Mouse (Mus musculus) lung, postnatal 14 days (tissue): ENCODE measurements around the gene Hist1h2ah.
A peak's percentile ranks its signal among the peaks of the same experiment; 100 is the strongest.

Source experiments
- DNase-seq: peaks from one replicate; pipeline ENCODE4 v3.0.0; 2021

Hist1h2ah gene

DNA sequence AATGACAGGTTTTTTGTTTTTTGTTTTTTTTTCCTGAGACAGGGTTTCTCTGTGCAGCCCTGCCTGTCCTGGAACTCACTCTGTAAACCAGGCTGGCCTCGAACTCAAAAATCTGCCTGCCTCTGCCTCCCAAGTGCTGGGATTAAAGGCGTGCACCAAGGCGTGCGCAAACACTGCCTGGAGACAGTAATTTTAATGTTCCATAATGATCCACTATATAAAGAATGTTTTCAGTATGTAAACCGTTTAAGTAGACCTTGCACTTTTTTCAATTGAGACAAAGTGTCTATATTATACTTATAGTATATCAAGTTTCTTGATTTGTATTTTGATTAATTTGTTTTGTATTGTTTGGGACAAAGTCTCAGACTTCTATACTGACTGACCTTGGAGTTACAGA, 4.0 kb upstream of the Hist1h2ah start:
- DNase-seq: no peak

DNA sequence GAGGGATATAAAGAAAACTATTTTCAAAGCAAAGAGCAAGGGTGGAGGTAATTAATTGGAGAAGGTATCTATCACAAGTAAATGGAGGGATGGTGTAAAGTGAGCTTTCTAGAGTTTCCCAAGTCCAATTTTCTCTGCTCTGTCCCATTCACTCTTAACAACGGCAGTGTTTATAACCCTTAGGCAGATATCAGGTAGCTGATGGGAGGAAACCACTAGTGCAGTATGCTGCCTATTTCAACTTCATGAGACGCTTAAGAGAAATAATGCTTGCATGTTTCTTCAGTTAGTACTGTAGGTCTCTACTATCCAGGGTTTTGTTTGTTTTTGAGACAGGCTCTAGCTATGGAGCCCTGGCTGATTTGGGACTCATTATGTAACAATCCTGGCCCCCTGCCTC, 2.0 kb upstream of the Hist1h2ah start:
- DNase-seq: no peak

DNA sequence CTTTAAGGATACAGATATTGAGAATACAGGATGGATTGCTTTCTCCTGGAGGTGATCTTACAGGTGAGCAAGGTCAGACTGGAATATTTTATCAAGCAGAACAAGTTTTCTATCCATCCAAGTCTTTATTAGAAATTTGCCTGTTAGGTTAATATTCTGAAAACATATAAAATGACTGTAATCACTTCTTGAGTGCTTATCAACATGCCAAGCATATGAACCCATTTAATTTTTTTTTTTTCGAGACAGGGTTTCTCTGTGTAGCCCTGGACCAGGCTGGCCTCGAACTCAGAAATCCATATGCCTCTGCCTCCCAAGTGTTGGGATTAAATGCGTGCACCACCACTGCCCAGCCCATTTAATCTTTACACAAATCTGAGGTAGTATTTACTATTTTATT, 1.6 kb upstream of the Hist1h2ah start:
- no peak for DNase-seq

DNA sequence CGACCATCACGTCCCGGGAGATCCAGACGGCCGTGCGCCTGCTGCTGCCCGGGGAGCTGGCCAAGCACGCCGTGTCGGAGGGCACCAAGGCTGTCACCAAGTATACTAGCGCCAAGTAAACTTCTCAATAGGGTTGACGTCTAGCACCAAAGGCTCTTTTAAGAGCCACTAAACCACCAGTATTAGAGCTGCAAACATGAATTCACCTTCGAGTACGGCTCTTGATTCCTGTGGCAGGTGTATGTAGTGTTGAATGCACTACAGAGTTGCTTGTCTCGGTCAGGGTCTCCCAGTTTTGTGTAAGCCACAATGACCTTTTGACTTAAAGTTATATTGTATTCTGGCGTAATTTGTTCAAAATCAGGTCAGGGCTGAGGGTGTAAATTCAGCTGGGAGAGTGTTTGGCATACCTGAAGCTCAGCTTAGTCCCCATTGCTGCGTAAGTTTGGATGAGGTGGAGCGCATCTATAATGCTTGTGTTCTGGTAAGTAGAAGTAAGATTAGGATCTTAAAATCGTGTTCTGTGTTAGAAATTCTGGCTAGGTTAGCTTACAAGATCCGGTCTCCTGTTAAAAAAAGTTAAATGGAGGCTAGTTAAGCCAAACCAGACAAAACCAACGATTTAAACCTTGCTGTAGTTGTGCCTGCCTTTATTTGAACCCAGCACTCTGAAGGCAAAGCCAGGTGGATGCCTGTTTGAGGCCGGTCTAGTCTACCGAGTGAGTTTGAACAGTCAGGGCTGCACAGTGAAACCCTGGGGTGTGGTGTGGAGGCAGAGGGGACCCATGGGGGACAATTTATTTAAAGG, 985 bp upstream of the Hist1h2ah start:
- no peak for DNase-seq

DNA sequence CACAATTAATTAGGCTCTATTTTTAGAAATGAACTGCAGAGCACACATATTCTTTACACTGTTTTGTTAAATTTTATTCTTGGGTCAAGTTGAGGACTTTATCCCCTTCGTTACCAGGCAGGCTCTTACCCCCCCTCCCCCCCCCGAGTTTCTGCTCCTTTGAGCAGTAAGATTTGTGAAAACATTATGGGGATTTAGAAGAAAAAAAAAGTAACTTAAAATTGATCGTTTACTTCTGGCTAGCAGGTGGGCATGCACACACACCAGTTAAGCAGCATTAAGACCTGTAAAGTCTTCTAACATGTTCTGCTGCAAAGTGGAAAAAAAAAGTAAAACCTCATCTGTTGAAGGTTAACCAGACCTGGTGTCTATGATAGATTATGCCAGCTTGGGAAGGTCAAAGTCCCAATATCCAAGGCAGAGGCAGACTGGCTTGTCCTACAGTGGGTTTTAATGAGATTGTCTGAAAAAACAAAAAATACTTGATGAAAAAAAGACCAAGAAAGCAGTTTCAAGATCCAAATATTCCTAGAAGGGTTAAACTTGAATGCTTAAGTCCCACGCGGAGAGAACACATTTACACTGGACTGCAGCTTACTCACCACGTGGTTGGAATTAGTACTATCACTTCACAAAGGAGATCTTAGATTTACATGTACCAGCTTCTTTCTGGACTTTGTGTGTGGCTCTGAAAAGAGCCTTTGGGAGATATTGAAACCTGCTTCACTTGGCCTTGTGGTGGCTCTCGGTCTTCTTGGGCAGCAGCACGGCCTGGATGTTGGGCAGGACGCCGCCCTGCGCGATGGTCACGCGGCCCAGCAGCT, 713 bp downstream of the Hist1h2ah start:
- no peak for DNase-seq

DNA sequence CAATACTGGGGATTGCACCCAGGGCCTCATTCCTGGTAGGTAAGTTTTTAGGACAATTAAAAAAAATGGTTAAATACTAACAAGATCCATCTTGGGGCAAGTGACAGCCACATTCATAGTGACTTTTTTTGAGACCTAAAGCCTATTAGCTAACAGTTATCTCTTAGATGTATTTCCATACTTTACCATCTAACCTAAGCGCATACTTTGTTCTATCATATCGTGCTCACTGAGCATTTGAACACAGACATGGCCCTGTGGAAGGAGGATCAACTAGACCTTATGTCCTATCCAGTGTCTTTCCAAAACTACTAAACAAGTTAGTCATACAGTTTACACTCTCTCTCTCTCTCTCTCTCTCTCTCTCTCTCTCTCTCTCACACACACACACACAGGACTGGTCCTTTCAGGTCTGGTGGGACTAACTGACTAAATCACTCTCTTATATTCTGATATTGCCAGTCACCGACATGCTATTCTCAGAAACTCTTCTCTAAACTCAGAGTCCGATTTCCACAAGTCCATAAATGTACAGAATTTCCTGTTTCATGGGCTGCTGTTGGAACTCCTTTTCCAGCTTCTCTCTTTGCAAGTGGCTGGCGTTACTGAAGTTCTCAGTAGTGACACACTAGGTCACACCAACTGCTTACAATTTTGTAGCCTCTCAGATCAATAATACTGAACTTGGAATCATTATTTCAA, 1.5 kb downstream of the Hist1h2ah start:
- no peak for DNase-seq

DNA sequence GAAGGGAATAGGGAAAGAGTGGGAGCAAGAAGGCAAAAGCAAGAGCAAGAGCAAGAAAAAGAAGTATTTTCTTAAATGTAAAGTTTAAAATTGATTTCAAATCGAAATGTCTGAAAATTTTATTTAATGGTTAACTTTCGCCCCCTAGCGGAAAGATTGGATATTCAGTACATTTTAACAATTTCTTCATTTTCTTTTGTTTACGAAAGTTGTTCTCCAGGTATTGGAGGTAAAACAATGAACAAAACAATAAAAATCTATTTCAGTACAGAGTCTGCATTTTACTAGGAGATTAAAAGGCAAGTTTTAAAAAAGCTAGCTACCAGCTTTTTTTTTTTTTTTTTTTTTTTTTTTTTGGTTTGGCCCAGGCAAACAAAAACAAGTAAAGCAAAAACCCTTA, 4.9 kb downstream of the Hist1h2ah start:
- DNase-seq: no peak

DNA sequence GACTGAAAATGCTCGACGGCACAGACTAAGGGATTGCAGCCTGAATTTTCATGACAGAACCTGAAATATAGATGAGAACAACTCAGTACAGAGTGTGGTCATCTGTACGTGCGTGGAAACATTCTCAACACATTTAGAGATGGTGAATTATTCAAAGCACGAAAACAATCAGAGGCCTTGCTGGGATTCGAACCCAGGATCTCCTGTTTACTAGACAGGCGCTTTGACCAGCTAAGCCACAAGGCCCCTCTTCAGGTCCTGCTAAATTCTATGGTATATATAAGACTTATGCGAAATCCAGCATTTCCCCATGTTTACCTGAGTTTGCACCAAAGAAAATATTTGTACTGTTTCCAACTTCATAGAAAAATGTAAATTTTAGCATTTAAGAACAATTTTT, 5.4 kb downstream of the Hist1h2ah start:
- DNase-seq: no peak

DNA sequence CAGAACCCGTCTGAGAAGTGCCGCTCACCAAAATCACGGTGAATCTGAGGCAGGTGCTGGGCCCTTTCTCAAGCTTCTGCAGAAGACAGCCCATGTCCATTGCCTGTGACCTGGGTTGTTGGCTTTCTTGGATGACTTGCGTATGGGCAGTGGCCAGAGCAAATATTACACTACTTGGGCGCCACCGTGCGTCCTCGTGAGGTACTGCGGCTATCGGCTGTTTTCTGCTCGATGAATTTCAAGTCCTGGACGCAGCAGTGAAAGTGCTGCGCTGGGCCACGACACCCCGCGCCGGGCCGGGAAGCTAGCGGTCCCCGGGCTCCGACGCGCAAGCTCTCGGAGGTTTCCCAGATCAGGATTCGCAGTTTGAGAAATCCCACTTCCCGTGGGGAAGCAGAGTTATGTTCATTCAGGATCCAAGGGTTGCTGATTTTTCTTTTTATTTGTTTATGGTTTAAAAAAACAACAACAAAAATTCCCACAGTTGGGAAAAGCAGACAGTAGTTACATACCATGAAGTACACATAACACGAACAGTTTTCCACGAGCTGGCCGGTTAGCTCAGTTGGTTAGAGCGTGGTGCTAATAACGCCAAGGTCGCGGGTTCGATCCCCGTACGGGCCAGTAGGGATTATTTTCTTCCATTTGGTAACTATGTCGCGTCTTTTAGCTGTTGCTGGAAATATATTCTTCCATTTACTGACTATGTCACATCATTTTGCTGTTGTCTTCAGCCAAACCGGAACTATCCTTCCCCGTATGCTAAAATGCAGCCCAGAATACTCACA, 6.5 kb downstream of the Hist1h2ah start:
- DNase-seq: peak; percentile 96

DNA sequence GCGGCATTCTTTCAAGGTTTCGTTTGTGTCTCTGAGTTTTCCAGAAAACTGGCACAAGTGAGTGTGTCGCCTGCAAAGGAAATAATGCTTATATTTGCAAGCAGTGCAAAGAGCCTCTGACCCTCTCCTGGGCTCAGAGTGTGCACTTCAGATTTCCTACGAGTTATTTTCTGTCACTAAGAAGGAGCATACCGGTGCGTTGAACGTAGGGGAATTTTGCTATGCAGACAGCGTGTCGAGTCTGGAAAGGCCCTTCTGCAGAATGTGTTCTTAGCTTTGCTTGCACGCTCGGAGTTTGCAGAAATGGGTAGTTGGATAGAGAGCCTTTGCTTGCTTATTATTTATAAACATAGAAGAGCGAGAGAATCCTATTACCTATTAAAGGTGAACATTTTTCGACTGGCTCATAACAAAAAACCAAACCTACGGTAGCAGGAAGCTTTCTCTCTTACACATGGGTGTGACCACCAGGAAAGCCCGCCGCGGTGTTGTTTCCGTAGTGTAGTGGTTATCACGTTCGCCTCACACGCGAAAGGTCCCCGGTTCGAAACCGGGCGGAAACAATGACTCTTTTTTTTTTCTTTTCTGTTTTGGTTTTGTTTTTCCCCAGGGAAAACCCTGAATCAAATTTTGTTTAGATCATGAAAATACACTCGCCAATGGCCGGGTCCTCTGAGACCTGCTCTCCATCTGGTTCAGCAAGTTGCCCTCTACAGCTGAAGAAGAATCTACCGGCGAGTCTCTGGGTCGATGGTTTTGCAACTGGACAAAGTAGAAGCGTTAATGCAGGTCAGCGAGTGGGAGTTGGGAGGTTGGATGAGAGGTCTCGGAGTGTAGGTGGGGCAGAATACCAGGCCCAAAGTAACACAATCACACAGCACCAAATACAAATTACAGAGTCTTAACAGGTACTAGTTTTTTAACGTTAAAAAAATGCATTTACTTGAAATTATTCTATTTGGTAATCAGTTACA, 9.0 kb downstream of the Hist1h2ah start:
- DNase-seq: peak; percentile 91

DNA sequence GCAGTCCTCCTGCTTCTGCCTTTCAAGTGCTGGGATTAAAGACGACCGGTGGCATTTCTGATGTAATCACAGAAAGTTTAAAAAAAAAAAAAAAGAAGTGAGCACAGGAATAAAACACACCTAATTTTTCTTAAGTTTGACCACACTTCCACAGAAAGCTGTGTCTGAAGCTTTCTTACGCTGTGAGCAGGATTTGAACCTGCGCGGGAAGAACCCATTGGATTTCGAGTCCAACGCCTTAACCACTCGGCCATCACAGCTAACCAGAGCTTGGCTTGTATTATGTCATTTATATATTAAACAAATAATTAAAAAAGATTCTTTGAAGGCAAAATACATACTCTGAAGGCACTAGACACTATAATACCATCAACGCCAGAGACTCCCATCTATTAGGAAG, 13.1 kb downstream of the Hist1h2ah start:
- DNase-seq: peak; percentile 82

DNA sequence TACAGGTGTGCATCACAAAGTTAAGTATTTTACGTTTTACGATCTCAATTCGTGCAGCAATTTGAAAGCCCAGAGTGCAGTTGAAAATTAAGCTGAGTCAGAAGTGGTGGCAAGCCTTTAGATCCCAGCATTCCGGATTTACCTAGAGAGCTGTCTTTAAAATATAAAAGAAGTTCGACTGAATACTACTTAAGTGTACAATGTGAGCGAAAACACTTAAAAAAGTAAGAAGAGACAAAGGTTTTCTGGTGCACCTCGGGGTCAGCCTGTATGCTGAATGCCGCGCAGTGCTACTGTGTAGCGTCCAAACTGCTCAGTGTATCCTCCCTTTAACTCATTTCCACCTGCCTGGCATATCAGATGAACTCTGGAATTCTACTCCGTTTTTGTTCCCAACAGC, 13.8 kb downstream of the Hist1h2ah start:
- DNase-seq: no peak

DNA sequence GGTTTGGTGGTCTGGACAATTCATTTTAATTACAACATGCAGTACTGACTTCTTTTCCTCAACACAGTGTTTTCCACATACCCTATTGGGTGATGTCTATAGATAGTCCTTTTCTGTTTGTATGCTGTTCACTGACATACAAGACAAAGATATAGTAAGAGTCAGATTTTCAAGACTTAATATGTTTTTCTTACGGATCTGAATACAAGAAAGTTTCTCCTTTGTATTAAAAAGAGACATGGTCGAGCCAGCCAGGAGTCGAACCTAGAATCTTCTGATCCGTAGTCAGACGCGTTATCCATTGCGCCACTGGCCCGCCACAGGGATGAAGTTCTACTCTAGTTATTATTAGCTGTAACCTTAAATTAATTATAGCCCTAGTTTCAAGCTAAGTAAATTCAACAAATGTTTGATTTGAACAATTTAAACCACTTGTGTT, 14.4 kb downstream of the Hist1h2ah start:
- DNase-seq: peak; percentile 76

DNA sequence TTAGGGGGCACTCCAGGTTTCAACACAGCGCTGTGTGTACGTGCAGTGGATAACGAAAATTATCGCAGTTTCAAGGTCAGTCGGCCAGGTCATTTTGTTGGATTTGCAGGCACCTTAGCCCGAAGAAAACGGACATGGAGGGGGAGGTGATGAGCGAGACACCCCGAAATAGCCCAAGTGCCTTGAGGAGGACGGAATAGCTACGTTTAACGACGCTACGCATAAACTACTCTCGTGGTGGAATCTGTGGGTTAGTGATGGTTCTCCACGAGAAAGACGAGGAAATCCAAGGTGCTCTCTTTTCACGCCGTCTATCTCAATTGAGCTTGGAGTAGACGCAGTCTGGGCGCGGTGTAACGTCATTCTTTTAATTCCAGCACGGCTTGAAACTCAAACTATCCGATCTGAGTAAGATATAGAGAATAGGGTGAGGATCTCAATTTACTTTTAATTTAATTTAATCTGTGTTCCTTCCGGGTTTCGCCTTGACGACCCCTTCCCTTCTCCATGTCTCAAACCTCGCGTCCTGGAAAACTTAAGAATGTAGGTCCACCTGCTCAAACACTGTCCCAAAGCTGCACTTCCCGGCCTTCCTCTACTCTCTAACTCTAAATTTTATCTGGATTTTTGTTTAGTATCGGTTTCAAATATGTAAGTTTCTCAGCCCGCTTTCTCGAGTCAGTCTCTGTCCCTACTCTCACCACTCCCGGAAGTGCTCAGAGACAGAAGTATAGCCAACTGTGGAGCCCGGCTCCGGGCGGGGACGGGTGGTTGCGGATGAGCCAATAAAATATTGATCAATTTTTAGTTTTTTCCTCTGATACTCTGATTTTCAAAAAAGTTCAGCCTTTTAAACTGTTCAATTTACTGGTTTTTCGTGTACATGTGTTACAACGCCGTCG, 15.2 kb downstream of the Hist1h2ah start:
- no peak for DNase-seq

DNA sequence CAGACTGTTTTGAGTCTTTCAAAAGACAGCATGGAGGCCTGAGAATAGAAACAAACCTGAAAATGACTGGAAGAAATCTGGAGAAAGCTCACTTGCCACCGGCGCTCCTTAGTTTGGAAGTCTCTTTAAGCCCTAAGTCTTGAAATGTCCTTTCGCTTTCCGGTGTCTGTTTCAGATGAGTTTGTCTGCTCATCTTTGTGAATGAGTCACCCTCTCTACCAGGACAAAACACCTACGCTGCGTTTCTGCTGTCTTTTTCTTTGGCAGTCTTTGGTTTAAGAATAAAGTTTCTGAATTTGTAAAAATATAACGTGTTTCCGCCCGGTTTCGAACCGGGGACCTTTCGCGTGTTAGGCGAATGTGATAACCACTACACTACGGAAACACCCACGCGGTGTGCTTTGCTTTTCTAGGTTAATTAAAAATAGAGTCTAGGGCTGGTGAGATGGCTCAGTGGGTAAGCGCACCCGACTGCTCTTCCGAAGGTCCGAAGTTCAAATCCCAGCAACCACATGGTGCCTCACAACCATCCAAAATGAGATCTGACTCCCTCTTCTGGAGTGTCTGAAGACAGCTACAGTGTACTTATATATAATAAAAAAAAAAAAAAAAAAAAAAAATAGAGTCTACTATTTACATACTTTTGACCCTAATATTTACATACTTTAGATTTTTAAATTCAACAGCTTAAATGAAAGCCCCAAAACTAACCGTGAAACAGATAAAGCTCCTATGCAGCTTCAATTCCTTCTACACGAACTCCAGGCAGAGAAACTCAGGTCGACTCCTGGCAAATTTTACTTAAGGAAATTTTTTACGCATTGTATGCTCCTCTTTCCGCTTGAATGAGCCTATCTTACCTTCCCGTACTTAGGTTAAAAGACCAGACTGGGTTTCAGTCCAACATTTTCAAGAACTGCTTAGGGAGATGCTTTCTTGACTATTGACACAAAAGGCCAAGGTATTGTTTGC, 19.6 kb downstream of the Hist1h2ah start:
- peak; percentile 75 for DNase-seq

DNA sequence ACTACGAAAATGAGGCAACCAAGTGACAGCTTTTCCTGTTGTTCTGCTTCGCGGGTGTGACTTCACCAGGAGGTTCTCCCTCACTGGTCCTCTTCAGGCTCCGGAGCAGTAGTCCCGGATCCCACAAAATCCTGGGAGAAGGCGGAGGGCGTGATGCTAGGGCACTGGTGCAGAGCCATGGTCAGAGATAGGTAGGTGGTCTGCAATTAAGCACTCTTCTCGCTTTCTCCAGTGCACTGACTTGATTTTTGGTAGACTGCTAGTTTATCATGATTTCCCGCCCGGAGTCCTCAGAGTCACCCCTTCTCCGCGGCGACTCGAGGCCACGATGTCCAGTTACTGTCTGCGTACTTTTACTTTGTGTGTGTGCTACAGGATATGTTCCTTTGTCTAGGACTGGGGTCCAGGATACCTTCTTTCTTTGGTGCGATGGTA, 20.9 kb downstream of the Hist1h2ah start:
- DNase-seq: no peak

DNA sequence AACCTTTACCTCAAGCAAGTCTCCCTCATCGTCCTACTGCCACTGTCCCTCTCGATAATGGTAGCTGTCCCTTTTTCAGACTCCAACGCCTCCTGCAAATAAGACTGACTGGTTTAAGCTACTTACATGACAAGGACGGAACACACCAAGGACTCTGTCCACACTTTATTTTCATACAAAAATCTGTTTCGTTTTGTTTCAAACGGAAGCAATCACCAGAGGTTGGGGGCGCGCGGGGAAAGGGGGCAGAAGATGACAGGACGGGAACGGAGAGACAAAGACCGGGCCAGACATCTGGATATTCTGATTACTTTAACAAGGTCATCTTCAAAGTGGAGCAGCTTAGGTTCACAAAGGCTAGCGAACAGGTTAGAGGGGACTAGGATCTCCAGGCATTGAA, 21.7 kb downstream of the Hist1h2ah start:
- DNase-seq: no peak

DNA sequence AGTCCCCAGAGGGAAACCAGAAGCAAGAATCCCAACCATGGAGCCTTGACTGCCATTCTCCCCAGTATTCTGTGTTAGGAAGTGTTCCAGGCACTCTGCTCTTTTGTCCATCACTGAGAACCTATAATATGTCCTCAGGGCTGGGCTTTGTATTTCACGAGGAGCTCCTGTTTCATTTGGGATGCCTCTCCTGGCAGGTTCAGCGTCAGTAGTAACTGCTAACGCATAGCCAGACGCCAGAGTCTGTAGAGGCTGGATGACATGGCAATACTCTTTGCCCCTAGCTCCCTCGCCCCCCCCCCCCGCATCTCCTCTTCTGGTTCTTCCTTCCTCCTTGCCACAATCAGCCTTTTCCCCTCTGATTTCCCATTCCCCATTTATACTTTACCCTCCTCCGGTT, 25.7 kb downstream of the Hist1h2ah start, which contains the start of gene Prss16:
Prss16 (minus strand) TSS at position 101 of the 400 bp plus-strand sequence.
- DNase-seq: no peak

DNA sequence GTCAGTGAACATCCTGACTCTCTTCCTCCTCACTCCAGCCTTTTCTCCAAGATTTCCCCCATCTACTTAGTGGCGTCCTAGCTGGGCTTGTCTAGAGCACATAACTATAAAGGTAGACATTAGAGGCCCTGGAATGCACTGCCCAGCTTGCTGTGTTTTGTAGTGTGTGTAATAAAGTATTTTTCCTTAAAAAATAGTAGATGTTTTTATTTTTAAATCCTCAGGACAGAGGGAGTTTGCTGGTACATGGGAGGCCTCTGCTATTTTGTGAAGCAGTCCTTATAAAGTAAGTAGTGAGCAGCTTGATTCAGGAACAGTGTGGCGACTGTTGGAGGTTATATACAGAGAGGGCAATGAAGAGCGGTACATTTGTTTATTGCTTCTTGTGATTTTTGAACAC, 26.7 kb downstream of the Hist1h2ah start:
- DNase-seq: no peak
